Mouse (Mus musculus) kidney, postnatal 10 days (tissue): ENCODE measurements around the gene Kiss1r.
"Not testable (repeated sequence)": the region's sequence is repeated elsewhere in the genome, so short reads cannot be mapped to it uniquely, and the experiment has no call there.

Experiments used
- DNase-seq: peaks from one replicate; pipeline ENCODE4 v3.0.0; 2021; ENCODE audit warnings: mixed read lengths

Gene Kiss1r

DNA sequence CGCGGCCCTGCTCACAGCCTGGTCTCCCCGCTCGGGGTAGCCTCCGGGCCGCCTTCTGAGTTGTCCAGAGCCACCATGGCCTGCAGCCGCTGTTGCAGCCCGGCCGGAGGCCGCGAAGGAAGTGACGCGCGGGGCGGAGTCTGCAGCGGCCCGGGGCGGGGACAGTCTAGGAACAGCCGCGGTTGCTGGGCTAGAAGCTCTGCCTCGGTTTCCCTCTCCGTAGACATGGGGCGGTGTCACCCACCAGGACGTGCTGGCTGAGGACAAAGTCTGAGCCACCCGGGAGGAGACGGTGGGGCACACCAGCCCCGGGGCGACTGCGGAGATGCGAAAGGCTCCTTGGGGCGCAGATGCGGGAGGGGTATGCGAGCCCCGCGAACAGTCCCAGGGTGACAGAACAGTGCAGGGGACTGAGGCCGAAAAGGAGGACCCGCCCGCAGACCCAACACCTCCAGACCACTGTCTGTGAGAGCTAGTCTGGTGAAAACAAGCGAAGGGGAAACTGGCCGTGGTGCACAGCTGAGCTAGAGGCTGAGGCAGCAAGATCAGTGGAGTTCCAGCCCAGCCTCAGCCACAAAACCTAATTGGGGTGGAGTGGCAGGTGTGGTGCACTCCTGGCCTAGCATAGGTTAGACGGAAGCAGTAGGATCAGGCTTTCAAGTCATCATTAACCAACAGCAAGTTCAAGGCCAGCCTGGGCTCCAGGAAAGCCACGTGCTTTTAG is at the start of gene Kiss1r:
TSS of gene Kiss1r (plus strand) at position 164 of the 724 bp plus-strand sequence.
- DNase-seq = peak; percentile 94

DNA sequence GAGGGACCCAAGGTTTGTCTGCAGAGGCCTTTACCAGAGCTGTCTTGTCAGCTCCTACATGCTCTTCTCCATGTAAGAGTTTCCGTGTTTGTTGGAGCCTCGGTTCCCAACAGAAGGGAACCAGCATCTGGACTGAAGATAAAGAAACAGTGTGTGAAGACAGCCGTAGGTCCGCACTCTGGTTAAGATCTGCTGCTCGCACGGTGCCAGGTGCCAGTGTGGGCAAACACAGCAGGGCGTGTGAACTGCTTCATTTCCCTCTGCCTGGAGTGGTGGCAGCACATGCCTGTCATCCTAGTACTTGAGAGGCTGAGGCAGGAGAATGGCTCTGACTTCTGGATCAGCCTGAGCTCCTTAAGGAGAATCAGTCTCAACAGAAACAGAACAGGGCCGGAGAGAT is 44.9 kb upstream of the Kiss1r start:
- no peak for DNase-seq

DNA sequence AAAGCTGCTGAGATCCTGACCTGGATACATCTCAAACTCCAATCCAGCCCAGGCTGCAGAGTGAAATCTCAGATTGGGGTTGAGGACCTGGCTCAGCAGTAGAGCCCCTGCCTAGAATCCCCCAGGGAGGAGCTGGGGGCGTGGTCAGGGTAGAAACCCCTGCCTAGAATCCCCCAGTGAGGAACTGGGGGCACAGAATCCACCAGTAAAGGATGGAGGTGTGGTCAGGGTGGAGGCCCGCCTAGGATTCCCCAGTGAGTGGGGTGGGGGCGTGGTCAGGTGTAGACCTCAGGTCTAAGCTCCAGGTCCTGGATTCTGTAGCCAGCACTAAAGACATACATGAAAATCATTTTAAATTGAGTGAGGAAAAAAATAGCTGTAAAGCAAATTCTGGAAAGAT is 43.9 kb upstream of the Kiss1r start:
- DNase-seq = no peak

DNA sequence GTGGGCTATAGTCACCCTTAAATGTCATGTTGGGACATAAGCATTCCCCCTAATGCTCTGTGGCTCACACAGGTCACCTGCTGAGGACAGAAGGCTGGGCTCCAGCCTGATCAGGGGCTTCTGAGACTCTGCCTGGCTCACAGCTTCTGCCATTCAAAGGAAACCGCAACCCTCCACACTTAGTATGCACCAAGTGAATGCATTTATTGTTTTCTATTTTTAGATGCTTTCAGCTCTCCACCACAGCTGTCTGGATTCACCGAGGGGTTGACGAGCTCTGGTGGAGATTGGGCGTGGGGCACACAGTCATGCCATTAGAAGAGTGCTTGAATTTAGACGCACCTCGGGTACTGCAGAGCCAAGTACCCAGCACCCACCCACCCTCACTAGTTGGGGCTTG is 43.5 kb upstream of the Kiss1r start:
- no peak for DNase-seq

DNA sequence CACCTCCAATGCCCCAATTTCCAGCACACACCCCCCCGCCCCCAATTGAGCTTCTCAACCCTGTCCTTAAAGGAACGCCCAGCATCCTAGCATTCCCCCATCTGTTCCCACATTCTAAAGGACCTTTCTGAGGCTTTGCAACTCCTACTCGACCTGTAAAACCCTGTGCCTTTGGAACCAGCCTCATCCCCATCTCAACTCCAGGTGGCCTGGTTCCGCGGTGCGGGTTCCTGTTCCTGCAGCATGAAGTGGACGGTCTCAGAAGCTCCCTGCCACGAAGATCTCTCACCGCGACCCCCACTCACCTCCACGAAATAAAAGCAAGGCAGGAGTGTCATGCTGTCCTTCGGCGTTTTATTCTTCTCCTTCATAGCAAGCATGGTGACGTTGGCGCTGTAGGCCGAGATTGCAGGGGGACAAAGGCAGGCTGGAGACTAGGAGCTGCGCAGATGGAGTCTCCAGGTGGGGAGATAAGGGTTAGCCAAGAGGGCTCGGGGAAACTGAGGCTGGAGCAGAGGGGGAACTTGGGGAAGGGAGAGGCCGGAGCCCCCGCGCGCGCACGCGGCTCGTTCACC is 43.0 kb upstream of the Kiss1r start:
- no peak for DNase-seq

DNA sequence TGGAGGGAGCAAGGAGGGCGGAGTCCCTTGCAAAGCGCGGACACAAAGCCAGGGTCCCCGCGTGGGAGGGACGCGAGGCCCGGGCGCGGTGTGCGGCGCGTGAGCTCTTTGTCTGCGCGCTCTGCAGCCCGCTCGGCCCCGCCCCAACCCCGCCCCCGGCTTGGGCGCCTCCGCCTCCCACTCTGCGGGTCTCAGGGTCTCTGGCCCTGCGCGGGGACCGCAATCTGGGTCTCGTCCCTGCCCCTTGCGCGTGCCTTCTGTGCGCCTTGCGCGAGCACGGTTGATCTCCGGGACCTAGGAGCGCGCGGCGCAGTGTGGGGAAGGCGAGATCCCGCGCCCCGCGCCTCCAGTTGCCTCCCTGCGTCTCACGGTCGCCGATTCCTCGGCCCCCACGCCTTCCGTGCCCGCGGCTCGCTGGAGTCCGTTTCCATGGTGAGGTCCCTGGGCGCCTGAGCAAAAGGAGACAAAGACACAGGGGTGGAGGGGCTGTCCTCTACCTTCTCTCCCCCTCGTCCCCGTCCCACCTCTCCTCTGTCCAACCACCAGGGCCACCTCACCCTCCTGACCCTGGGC is 42.4 kb upstream of the Kiss1r start, which contains the start of the genes Prtn3 and Plppr3:
TSS of gene Prtn3 (plus strand) at position 187 of the 573 bp plus-strand sequence.
TSS of gene Plppr3 (minus strand) at position 345 of the 573 bp plus-strand sequence.
- DNase-seq = peak; percentile 68

DNA sequence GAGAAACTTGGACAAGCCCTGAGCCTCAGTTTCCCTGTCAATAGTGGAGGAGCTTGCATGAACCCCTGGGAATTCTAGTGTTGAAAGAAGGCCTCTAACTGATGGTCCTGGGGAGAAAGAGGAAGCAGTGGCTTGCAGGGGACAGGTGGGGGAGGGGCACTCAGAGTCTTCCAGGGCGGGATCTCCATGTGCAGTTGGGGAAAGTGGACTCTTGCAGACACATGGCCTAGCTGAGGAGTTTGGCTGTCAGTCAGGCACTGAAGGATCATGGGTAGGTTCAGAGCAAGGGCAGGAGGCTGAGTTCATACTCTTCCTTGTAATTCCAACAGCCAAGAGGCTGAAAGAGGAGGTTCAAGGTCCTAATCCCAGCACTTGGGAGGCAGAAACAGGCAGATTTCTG is 39.6 kb upstream of the Kiss1r start:
- no peak for DNase-seq

DNA sequence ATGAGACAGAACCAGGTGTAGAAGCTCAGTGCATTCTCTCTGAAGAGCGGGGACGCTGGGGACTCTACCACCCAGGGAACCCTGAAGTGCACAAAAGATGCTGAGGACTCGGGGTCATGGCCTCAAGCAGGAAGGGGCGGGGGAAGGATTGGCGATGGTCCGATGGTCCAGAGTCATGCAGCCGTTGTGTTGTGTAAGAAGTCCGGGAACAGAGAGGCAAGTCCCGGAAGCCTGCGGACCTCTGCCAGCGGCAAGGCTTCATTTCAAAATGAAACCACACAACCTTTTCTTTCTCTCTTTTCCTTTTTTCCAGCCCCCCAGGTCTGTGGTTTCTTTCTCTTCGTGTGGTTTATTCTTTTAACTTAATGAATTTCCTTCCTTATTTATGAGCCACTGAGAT is 39.0 kb upstream of the Kiss1r start:
- peak; percentile 70 for DNase-seq

DNA sequence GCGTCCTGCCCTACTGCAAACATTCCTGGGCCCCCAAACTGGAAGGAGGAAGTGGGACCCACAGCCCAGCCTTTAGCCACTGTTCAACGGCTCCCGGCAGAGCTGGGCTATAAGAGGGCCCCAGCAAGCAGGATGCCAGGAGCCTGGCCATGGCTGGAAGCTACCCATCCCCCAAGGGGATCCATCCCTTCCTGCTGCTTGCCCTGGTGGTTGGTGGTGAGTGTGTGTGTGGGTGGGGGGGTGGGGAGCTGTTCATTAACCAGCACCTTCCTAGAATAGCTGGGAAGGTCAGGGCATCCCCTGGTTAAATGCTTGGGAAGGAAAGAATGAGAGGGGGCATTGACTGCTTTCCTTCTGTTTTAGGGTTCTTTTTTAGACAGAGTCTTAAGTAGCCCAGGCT is 37.2 kb upstream of the Kiss1r start:
- DNase-seq = no peak

DNA sequence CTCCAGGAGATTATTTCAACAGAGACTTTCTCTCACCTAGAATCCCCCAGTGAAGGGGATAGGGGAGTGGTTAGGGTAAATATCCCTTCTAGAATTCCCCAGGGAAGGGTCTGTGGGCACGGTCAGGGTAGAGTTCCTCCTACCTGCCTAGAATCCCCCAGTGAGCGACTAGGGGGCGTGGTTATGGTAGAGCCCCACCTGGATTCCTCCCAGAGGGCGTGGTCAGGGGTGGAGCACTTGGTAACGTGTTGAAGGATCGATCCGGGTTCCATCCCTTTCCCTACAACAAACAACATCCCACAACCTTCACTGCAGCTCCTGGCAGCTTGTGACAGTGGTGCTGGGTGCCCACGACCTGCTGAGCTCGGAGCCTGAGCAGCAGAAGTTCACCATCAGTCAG is 36.0 kb upstream of the Kiss1r start:
- DNase-seq = peak; percentile 45

DNA sequence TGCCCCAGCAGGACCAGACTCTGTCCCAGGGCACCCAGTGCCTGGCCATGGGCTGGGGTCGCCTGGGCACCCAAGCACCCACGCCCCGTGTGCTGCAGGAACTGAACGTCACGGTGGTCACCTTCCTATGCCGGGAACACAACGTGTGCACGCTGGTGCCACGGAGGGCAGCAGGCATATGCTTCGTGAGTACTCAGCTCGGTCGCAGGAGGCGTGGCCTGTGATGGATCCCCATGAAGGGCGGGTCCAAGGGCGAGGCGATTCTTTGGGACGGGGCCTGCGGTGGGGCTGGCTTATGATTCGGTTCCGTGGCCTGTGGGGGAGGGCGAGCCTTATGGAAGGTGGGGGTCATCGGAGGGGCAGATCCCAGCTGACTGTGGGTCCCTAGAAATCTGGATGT is 34.8 kb upstream of the Kiss1r start:
- peak; percentile 63 for DNase-seq

DNA sequence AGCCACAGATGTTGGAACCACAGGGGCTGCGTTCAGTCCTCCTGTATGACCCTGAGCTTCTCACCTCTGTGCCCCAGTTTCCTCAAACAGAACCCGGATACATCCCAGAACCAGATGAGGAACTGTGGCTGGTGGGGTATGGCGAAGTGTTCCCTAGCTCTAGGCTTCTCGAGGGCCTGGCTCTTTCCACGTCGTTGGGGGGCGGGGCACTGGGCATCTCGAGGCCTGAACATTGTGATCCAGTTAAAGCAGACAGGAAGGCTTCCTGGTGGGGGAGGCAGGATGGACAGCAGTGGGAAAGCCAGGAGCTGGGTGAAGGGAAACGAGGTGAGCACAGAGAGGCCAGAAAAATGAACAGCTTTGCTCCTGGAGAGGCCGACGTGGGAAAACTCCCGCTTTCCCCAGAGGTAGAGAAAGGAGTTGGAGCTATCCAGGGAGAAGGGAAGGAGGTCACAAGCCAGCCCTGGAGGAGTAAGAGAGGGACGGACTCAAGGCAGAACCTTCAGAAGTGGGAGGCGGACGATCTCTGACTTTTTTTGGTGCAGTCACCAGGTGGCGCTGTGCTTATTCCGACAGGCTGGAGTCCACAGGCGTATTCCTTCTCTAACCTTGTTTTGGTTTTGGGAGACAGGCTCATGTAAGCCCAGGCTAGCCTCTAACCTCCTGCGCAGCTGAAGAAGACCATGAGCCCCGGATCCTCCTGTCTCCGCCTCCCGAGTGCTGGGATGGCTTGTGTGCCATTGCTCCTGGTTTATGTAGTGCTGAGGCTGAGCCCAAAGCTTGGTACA is 33.3 kb upstream of the Kiss1r start:
- peak; percentile 90 for DNase-seq

DNA sequence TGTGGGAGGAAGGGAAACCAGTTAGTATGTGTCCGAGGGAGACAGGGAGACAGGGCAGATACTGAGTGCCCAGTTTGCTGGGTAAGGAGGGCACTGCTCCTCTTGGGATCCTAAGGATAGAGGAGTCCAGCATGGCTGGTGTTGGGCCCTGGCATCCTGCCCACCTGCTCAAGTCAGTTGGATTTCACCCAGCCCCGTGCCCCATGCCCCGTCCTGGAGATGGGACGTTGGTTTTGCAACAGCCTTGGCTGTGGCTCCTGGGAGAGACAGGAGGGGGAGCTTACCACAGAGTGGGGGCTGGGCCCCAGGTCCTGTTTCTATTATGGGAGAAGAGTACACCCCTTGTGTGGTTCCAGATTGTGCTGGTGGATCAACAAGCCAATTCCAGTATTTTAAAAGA is 32.3 kb upstream of the Kiss1r start:
- peak; percentile 83 for DNase-seq

DNA sequence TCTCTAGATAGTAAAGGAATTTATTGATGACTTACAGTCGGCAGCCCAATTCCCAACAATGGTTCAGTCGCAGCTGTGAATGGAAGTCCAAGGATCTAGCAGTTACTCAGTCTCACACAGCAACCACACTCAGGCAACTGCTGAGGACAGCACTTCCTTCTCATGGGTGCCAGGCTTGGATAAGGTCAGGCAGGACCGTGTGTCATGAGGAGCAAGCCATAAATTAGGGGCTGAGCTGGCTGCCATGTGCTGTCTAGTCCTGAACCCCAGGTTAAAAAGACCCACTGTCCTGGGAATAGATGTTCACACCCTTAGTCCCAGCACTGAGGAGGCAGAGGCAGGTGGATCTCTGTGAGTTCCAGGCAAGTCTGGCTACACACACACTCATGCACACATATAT is 31.8 kb upstream of the Kiss1r start:
- DNase-seq = not testable (repeated sequence)

DNA sequence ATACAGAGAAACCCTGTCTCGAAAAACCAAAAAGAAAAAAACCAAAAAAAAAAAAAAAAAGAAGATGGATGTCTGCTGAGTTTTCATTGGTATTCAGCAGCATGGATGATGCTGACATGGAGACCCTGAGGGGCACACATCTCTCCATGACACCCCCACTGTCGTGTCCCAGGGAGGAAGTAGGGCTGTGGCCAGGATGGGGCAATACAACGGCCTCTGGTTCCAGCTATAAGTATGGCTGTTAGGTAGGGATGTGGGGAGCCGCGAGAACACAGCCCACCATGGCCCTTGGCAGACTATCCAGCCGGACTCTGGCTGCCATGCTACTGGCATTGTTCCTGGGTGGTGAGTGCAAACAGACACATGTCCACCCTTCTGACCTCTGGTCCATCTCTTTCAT is 30.7 kb upstream of the Kiss1r start, which contains the start of gene Elane:
TSS of gene Elane (plus strand) at position 194 of the 400 bp plus-strand sequence.
- DNase-seq = no peak

DNA sequence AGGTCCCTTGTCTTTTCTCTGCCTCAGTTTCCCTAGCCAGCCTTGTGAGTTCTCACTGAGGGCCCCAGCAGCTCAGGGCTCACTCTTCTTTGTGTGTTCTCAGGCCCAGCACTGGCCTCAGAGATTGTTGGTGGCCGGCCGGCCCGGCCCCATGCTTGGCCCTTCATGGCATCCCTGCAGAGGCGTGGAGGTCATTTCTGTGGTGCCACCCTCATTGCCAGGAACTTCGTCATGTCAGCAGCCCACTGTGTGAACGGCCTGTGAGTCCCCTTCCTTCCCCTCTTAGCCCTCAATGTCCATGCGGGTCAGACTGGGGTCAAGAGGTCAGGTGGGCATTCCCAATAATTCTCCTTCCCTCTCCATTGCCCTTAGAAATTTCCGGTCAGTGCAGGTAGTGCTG is 30.2 kb upstream of the Kiss1r start:
- DNase-seq = no peak

DNA sequence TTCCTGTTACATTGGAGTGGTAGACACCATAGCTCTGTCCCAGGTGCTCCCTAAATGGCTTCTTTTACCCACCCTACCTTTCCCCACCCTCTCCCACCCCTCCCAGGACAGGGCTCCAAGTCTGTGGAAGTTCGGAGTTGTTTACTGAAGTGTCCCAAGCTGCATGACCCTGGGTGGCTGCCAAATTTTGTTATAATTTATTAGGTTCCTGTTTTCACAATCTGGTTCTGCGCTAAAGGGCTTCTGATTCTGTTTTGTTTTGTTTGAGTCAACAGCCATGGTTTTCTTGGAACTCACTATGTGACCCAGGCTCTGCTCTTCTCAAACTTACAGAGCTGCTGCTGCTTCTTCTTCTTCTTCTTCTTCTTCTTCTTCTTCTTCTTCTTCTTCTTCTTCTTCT is 27.4 kb upstream of the Kiss1r start:
- peak; percentile 74 for DNase-seq

DNA sequence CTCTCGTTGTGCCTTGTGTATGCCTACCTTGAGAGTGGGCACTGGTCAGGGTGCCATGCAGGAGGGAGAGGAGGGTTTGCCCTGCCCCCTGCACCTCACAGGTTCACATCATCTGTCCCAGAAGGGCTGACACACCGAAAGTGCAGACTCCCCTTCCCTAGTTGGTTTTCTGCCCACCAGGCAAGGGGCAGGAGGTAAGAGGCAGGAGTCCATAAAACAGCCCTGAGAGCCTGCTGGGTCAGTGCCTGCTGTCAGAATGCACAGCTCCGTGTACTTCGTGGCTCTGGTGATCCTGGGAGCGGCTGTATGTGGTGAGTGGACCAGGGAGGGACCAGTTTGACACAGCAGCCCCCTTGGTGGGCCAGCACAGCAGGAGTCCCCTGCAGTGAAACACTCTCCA is 26.1 kb upstream of the Kiss1r start, which contains the start of gene Cfd:
TSS of gene Cfd (plus strand) at position 184 of the 400 bp plus-strand sequence.
- no peak for DNase-seq

DNA sequence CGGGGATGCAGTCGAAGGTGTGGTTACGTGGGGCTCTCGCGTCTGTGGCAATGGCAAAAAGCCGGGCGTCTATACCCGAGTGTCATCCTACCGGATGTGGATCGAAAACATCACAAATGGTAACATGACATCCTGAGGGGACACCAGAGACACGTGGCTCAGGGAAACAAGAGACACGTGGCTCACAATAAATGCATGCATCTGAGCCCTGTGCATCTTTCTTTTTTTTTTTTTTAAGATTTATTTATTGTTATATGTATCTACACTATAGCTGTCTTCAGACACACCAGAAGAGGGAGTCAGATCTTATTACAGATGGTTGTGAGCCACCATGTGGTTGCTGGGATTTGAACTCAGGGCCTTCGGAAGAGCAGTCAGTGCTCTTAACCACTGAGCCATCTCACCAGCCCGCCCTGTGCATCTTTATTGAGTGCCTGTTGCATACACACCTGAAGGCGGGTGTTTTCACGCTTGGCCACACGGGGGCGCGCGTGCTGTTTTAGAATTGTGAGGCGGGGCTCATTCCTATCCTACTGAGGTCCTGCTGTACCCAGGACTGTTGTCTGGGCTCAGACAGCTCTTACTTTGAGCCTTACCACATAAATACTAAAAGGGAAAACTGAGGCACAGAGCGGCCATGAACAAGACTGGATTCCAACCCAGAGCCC is 24.2 kb upstream of the Kiss1r start:
- peak; percentile 85 for DNase-seq

DNA sequence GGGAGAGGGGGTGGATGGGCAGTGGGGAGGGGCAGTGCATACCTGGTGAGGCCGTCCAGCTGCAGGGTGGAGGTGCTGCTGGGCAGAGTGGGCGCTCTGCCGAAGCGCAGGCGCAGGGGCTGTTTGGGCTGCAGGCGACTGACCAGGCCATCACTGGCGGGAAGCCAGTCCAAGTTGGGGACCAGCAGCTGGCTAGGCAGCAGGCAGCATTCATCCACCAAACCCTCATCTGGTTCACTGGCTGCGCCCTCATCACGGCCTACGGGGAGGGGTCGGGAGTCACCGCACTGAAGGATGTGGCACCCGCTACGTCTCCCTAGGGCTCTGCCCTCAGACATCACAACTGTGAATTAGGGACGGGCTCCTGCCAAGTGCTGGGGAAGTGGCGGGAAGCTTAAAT is 20.5 kb upstream of the Kiss1r start:
- DNase-seq = peak; percentile 43

DNA sequence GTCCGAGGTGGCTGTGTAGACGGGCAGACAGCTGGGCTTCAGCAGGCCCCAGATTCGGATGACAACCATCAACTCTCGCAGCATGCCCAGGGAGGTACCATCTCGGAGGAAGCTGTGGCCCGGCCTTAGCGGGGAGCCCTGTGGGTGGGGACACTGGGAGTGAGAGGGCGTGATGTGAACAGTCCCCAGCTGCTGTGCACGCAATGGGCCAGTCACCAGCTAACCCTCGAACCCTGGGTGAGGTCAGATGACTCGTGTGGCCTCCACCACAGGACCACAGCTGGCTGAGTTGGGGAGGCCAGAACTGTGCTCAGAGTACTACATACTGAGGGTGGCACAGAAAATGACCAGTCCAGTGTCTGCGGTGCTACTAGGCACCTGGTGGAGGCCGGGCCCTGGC is 20.0 kb upstream of the Kiss1r start:
- no peak for DNase-seq
